Mouse (Mus musculus): Measurements from ENCODE around the gene Tspear.

DNA sequence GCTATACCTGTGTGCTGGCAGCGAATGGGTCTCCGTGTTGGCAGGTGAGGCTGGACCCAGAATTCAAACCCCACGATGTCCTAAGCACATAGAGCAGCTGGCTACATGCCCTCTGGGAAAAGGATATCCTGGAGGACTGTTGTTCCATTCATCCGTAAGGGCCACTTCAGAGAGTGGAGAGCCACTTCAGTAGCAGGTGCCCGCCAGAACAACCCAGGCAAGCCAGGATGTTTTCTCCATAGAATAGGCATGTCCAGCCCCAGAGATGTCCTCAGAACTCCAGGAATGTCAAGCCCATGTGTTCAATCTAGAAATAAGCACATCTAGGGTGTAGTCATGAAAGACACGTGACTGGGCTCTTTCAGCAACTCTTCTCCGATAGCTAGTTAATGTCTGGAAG lies 183.3 kb downstream of the Tspear start:
- TF ChIP-seq CTCF (IDR thresholded peaks at IDR 0.05; ENCODE audit: low read depth, low read length) = no peak
- TF ChIP-seq POLR2AphosphoS5 (IDR thresholded peaks at IDR 0.05; ENCODE audit: insufficient replicate concordance, low read depth, low read length) = no peak
- TF ChIP-seq GATA1 (IDR thresholded peaks at IDR 0.05; ENCODE audit: borderline replicate concordance, low read length) = no peak
